17 mouse cellular contexts compared by ENCODE assay signal in genomic region chr16:6882683-6883430, GRCm38 (mm10).
A peak's percentile ranks its signal among the peaks of the same experiment; 100 is the strongest.
DNase-seq lines count a peak whose midpoint lies in the region; ATAC-seq and TF ChIP-seq lines count a peak whose summit lies in the region.
"Had no signal": no experiment of that assay in that cellular context is flagged by ENCODE, and none has a peak within 500 bp of the region (broad histone marks: within the 10 kb centered on the region; RNA-seq: fewer than 3 reads in every experiment).

No protein-coding gene starts in this region.

- no peaks in the 10 kb centered on the region for H3K27me3 ChIP-seq in midbrain, embryonic 10.5 days (ENCODE audit: low read depth, poor library complexity, severe bottlenecking)
- no peaks in the 10 kb centered on the region for H3K27me3 ChIP-seq in midbrain, embryonic 11.5 days (ENCODE audit: control insufficient read depth, insufficient read depth, low read length)
- no peaks in the 10 kb centered on the region for H3K27me3 ChIP-seq in forebrain, embryonic 16.5 days (replicated peaks; ENCODE audit: control insufficient read depth, insufficient read depth, low read length)
- no peaks in the 10 kb centered on the region for H3K27me3 ChIP-seq in limb, embryonic 13.5 days
- H3K27me3 ChIP-seq in neural tube, embryonic 15.5 days (replicated peaks) = no peaks in the 10 kb centered on the region
- H3K27me3 ChIP-seq in intestine, postnatal 0 days (replicated peaks; ENCODE audit: control insufficient read depth, insufficient read depth, low read length) = no peaks in the 10 kb centered on the region
- H3K27me3 ChIP-seq: embryonic facial prominence, embryonic 13.5 days; liver, embryonic 15.5 days had no signal

- H3K4me2 ChIP-seq in midbrain, embryonic 11.5 days = no peak overlapping the region
- H3K4me2 ChIP-seq in forebrain, embryonic 16.5 days (ENCODE audit: low read length) = peak overlapping the region; percentile 11
- H3K4me2 ChIP-seq in limb, embryonic 13.5 days (replicated peaks) = peak overlapping the region; percentile 23
- H3K4me2 ChIP-seq in neural tube, embryonic 15.5 days = peak overlapping the region; percentile 43
- no peak overlapping the region for H3K4me2 ChIP-seq in intestine, postnatal 0 days (replicated peaks; ENCODE audit: low read depth)
- H3K4me2 ChIP-seq: embryonic facial prominence, embryonic 13.5 days; liver, embryonic 15.5 days had no signal

- H3K4me1 ChIP-seq in midbrain, embryonic 10.5 days = peaks cover 33% of the 10 kb centered on the region
- H3K4me1 ChIP-seq in midbrain, embryonic 11.5 days (ENCODE audit: control insufficient read depth, insufficient read depth, low read length) = peaks cover 3% of the 10 kb centered on the region; the same call in 1 of the 2 replicates
- peaks cover 8% of the 10 kb centered on the region for H3K4me1 ChIP-seq in forebrain, embryonic 16.5 days (replicated peaks; ENCODE audit: control insufficient read depth, insufficient read depth, low read length)
- peaks cover 8% of the 10 kb centered on the region for H3K4me1 ChIP-seq in limb, embryonic 13.5 days
- H3K4me1 ChIP-seq in neural tube, embryonic 15.5 days = peaks cover 44% of the 10 kb centered on the region
- no peaks in the 10 kb centered on the region for H3K4me1 ChIP-seq in intestine, postnatal 0 days (replicated peaks; ENCODE audit: control insufficient read depth, insufficient read depth, low read length)
- H3K4me1 ChIP-seq: embryonic facial prominence, embryonic 13.5 days; liver, embryonic 15.5 days had no signal

- intact Hi-C loops in left cerebral cortex, postnatal 4 days (cut with DNase I) = no loop called here

- TF ChIP-seq CTCF in intestine, postnatal 0 days (IDR thresholded peaks at IDR 0.05; ENCODE audit: low read depth) = no peak

- no peak for DNase-seq in midbrain, embryonic 10.5 days (ENCODE audit: low spot score)
- DNase-seq in midbrain, embryonic 11.5 days (ENCODE audit: low spot score, missing footprints) = no peak
- no peak for DNase-seq in left cerebral cortex, postnatal 4 days
- DNase-seq: adrenal gland, postnatal 14 days; cerebellum, adult 11 months; heart, adult 2 months; kidney, postnatal 4 days; right cerebral cortex, postnatal 25 days; thymus, postnatal 4 days had no signal

- WGBS in midbrain, embryonic 10.5 days = 42% methylated on average over 12 of the region's 12 CpGs
- 47% methylated on average over 12 of the region's 12 CpGs for WGBS in midbrain, embryonic 11.5 days
- WGBS in forebrain, embryonic 16.5 days = 20% methylated on average over 12 of the region's 12 CpGs
- 22% methylated on average over 12 of the region's 12 CpGs for WGBS in limb, embryonic 13.5 days
- WGBS in neural tube, embryonic 15.5 days = 11% methylated on average over 12 of the region's 12 CpGs
- 50% methylated on average over 12 of the region's 12 CpGs for WGBS in intestine, postnatal 0 days

- no peaks in the 10 kb centered on the region for H3K36me3 ChIP-seq in midbrain, embryonic 10.5 days
- H3K36me3 ChIP-seq in midbrain, embryonic 11.5 days (ENCODE audit: control insufficient read depth, insufficient read depth, low read length) = no peaks in the 10 kb centered on the region
- H3K36me3 ChIP-seq in forebrain, embryonic 16.5 days (ENCODE audit: control insufficient read depth, insufficient read depth) = no peaks in the 10 kb centered on the region
- no peaks in the 10 kb centered on the region for H3K36me3 ChIP-seq in limb, embryonic 13.5 days
- no peaks in the 10 kb centered on the region for H3K36me3 ChIP-seq in neural tube, embryonic 15.5 days
- no peaks in the 10 kb centered on the region for H3K36me3 ChIP-seq in intestine, postnatal 0 days (ENCODE audit: control insufficient read depth, insufficient read depth)
- H3K36me3 ChIP-seq: embryonic facial prominence, embryonic 13.5 days; liver, embryonic 15.5 days had no signal

- ATAC-seq in midbrain, embryonic 11.5 days (ENCODE audit: low FRiP score) = no peak
- no peak for ATAC-seq in forebrain, embryonic 16.5 days
- no peak for ATAC-seq in limb, embryonic 13.5 days (ENCODE audit: low FRiP score, low read depth)
- peak; percentile 77 for ATAC-seq in neural tube, embryonic 15.5 days (ENCODE audit: low FRiP score)
- ATAC-seq in intestine, postnatal 0 days = no peak
- ATAC-seq: inflammation-experienced regulatory T-cells, adult 6 months had no signal

- H3K4me3 ChIP-seq in midbrain, embryonic 10.5 days = no peak overlapping the region
- no peak overlapping the region for H3K4me3 ChIP-seq in midbrain, embryonic 11.5 days (ENCODE audit: low read depth, low read length)
- no peak overlapping the region for H3K4me3 ChIP-seq in forebrain, embryonic 16.5 days (replicated peaks; ENCODE audit: low read length)
- H3K4me3 ChIP-seq in limb, embryonic 13.5 days = no peak overlapping the region
- no peak overlapping the region for H3K4me3 ChIP-seq in neural tube, embryonic 15.5 days (replicated peaks)
- no peak overlapping the region for H3K4me3 ChIP-seq in intestine, postnatal 0 days (ENCODE audit: low read depth, low read length)
- H3K4me3 ChIP-seq: embryonic facial prominence, embryonic 13.5 days; heart, adult 2 months; liver, embryonic 15.5 days had no signal

- H3K9ac ChIP-seq in midbrain, embryonic 11.5 days (ENCODE audit: low read length) = no peak overlapping the region
- 0 out of 2 replicates have a peak overlapping the region, but pooled peaks have one; percentile 39 for H3K9ac ChIP-seq in forebrain, embryonic 16.5 days (replicated peaks; ENCODE audit: low read depth, low read length)
- H3K9ac ChIP-seq in limb, embryonic 13.5 days = no peak overlapping the region
- peak overlapping the region; percentile 17; the same call in 1 of the 2 replicates for H3K9ac ChIP-seq in neural tube, embryonic 15.5 days (replicated peaks)
- no peak overlapping the region for H3K9ac ChIP-seq in intestine, postnatal 0 days (ENCODE audit: low read depth, low read length)
- H3K9ac ChIP-seq: embryonic facial prominence, embryonic 13.5 days; liver, embryonic 15.5 days had no signal

- H3K27ac ChIP-seq in midbrain, embryonic 10.5 days (replicated peaks) = peak overlapping the region; percentile 33; the same call in 1 of the 2 replicates
- no peak overlapping the region for H3K27ac ChIP-seq in midbrain, embryonic 11.5 days (ENCODE audit: low read depth, low read length)
- no peak overlapping the region for H3K27ac ChIP-seq in forebrain, embryonic 16.5 days (ENCODE audit: low read length)
- H3K27ac ChIP-seq in limb, embryonic 13.5 days = no peak overlapping the region
- H3K27ac ChIP-seq in neural tube, embryonic 15.5 days (replicated peaks) = peak overlapping the region; percentile 85
- H3K27ac ChIP-seq in intestine, postnatal 0 days (ENCODE audit: low read depth, low read length) = no peak overlapping the region
- H3K27ac ChIP-seq: embryonic facial prominence, embryonic 13.5 days; heart, adult 2 months; liver, embryonic 15.5 days; macrophage had no signal

- H3K9me3 ChIP-seq in midbrain, embryonic 10.5 days (replicated peaks) = no peaks in the 10 kb centered on the region
- H3K9me3 ChIP-seq in midbrain, embryonic 11.5 days (ENCODE audit: control insufficient read depth, low read length) = no peaks in the 10 kb centered on the region
- H3K9me3 ChIP-seq in forebrain, embryonic 16.5 days (ENCODE audit: control insufficient read depth, low read length) = no peaks in the 10 kb centered on the region
- H3K9me3 ChIP-seq in limb, embryonic 13.5 days = no peaks in the 10 kb centered on the region
- H3K9me3 ChIP-seq in neural tube, embryonic 15.5 days (replicated peaks) = no peaks in the 10 kb centered on the region
- no peaks in the 10 kb centered on the region for H3K9me3 ChIP-seq in intestine, postnatal 0 days (ENCODE audit: control insufficient read depth)
- H3K9me3 ChIP-seq: embryonic facial prominence, embryonic 13.5 days; liver, embryonic 15.5 days had no signal

Comparison
In these comparisons a context has a peak if more than half of its experiments do, and no peak if none do; other contexts are left out.
1. H3K27ac ChIP-seq: peak in midbrain, embryonic 10.5 days (single experiment) and neural tube, embryonic 15.5 days (single experiment); none in midbrain, embryonic 11.5 days (single experiment), forebrain, embryonic 16.5 days (single experiment), limb, embryonic 13.5 days (single experiment) and intestine, postnatal 0 days (single experiment).
2. H3K4me2 ChIP-seq: peak in forebrain, embryonic 16.5 days (single experiment), limb, embryonic 13.5 days (single experiment) and neural tube, embryonic 15.5 days (single experiment); none in midbrain, embryonic 11.5 days (single experiment) and intestine, postnatal 0 days (single experiment).
3. H3K9ac ChIP-seq: peak in forebrain, embryonic 16.5 days (single experiment) and neural tube, embryonic 15.5 days (single experiment); none in midbrain, embryonic 11.5 days (single experiment), limb, embryonic 13.5 days (single experiment) and intestine, postnatal 0 days (single experiment).